Mouse (Mus musculus): ENCODE measurements around the gene Adap1.

GRCm38 (mm10) chr5:139227236-139227635 lies 98.2 kb downstream of the Adap1 start:
- TF ChIP-seq CTCF (IDR thresholded peaks at IDR 0.05; ENCODE audit: extremely low read depth, insufficient read depth, insufficient read length, insufficient replicate concordance) (no peak), POLR2A (IDR thresholded peaks at IDR 0.05; ENCODE audit: low read depth, low read length) (no peak)
